Mouse (Mus musculus) hindbrain, embryonic 11.5 days (tissue): ENCODE results near the gene Gm21680. TPM values are rescaled to one million over a fixed set of nuclear protein-coding genes. Genes with fewer than 3 reads are reported as not detected.
"Not testable (repeated sequence)": the region's sequence is repeated elsewhere in the genome, so short reads cannot be mapped to it uniquely, and the experiment has no call there.

Experiments used
- ATAC-seq: fragments of 200-750 bp; cut with Nextera tagmentation; 2 replicates; pipeline ENCODE4 v1.8.0; 2017; ENCODE audit warnings: mild to moderate bottlenecking, moderate TSS enrichment, moderate library complexity; ENCODE audit not compliant: low FRiP score
- DNase-seq: peaks from one replicate; pipeline ENCODE4 v3.0.0-alpha.2; 2015; ENCODE audit warnings: low spot score
- H3K27ac ChIP-seq: fragments of 300-500 bp; sonication (generic); 2 replicates; pipeline ENCODE4 v1.5.1; 2014; ENCODE audit warnings: mild to moderate bottlenecking, low read depth, low read length
- H3K27me3 ChIP-seq: fragments of 300-500 bp; sonication (generic); 2 replicates; pipeline ENCODE4 v1.6.1; 2014; ENCODE audit warnings: mild to moderate bottlenecking, low read length, moderate library complexity, mixed read lengths; ENCODE audit not compliant: control insufficient read depth, insufficient read depth
- H3K36me3 ChIP-seq: fragments of 300-500 bp; sonication (generic); 2 replicates; pipeline ENCODE4 v1.6.1; 2014; ENCODE audit warnings: mild to moderate bottlenecking, low read length, moderate library complexity, mixed read lengths; ENCODE audit not compliant: control insufficient read depth, insufficient read depth
- H3K4me1 ChIP-seq: fragments of 300-500 bp; sonication (generic); replicated peaks from 2 replicates; pipeline ENCODE4 v1.6.1; 2014; ENCODE audit warnings: low read length, mixed read lengths; ENCODE audit not compliant: control insufficient read depth, insufficient read depth
- H3K4me2 ChIP-seq: fragments of 300-500 bp; sonication (generic); replicated peaks from 2 replicates; pipeline ENCODE4 v1.6.1; 2014; ENCODE audit warnings: mild to moderate bottlenecking, low read depth, low read length
- H3K4me3 ChIP-seq: fragments of 300-500 bp; sonication (generic); 2 replicates; pipeline ENCODE4 v1.5.1; 2014; ENCODE audit warnings: low read depth, low read length
- H3K9ac ChIP-seq: fragments of 300-500 bp; sonication (generic); 2 replicates; pipeline ENCODE4 v1.6.1; 2014; ENCODE audit warnings: low read depth, low read length
- H3K9me3 ChIP-seq: fragments of 300-500 bp; sonication (generic); 2 replicates; pipeline ENCODE4 v1.6.1; 2016; ENCODE audit warnings: low read length; ENCODE audit not compliant: control insufficient read depth
- WGBS: fragments of 180-500 bp; shearing (Covaris S2); extraction: QIAGEN DNeasy Blood & Tissue Kit; methylation state at CpG from one replicate; pipeline ENCODE4 v1.1.7; 2014; 5-methylcytosine and 5-hydroxymethylcytosine counted together
- polyA plus RNA-seq: library from polyadenylated mRNA; unstranded; fragments of >200 nt; fragmentation: Nextera tagmentation; extraction: Ambion mirVana; gene quantifications from 2 replicates; pipeline ENCODE4 v1.2.1, GENCODE M21; 2014

Gene Gm21680
- 0.06 TPM in 1 of 2 replicates, not detected in the other for polyA plus RNA-seq

- WGBS, result no CpG with 5 or more reads among the region's 2 CpGs
- not testable (repeated sequence) for H3K4me3 ChIP-seq, H3K9me3 ChIP-seq, H3K4me1 ChIP-seq, DNase-seq, H3K4me2 ChIP-seq, H3K27me3 ChIP-seq, H3K9ac ChIP-seq, ATAC-seq, H3K27ac ChIP-seq, H3K36me3 ChIP-seq
Measured at GRCm38 (mm10) chr5:25972563-25972962, at the start of gene Gm21680. TSS of gene Gm21680 (minus strand) at chr5:25972663.

- not testable (repeated sequence) for H3K9ac ChIP-seq, H3K27ac ChIP-seq, H3K36me3 ChIP-seq, H3K4me3 ChIP-seq, H3K27me3 ChIP-seq, DNase-seq, H3K4me2 ChIP-seq, H3K4me1 ChIP-seq, H3K9me3 ChIP-seq
- peak; percentile 27 for ATAC-seq
- 71% methylated on average over 6 of the region's 7 CpGs for WGBS
Measured at GRCm38 (mm10) chr5:26007697-26008096, 35.2 kb upstream of the Gm21680 start.

- ATAC-seq, result peak; percentile 89
- not testable (repeated sequence) for H3K27me3 ChIP-seq, H3K36me3 ChIP-seq, H3K9me3 ChIP-seq, H3K4me1 ChIP-seq, H3K27ac ChIP-seq
- Histone ChIP-seq H3K9ac (peak overlapping the region; percentile 39), H3K4me3 (peak overlapping the region; percentile 40), H3K4me2 (peak overlapping the region; percentile 75)
- 24% methylated on average over 40 of the region's 45 CpGs for WGBS
- DNase-seq, result peak; percentile 72
Measured at GRCm38 (mm10) chr5:26006937-26007695, 34.7 kb upstream of the Gm21680 start.

- H3K36me3 ChIP-seq, H3K4me1 ChIP-seq, H3K9ac ChIP-seq, H3K4me2 ChIP-seq, DNase-seq, H3K27me3 ChIP-seq, H3K9me3 ChIP-seq, H3K4me3 ChIP-seq, ATAC-seq, H3K27ac ChIP-seq: not testable (repeated sequence)
- WGBS, result 92% methylated on average over 1 of the region's 2 CpGs
Measured at GRCm38 (mm10) chr5:26004698-26005097, 32.2 kb upstream of the Gm21680 start, which contains the start of gene Gm1979. TSS of gene Gm1979 (minus strand) at chr5:26004798.

GRCm38 (mm10) chr5:25988550-25988949 lies 16.1 kb upstream of the Gm21680 start, which contains the start of gene Gm21698:
TSS of gene Gm21698 (minus strand) at chr5:25988650.
- not testable (repeated sequence) for H3K9me3 ChIP-seq, H3K36me3 ChIP-seq, DNase-seq, H3K4me3 ChIP-seq, ATAC-seq, H3K4me1 ChIP-seq, H3K27me3 ChIP-seq, H3K27ac ChIP-seq, H3K9ac ChIP-seq, H3K4me2 ChIP-seq
- WGBS, result no CpG with 5 or more reads among the region's 3 CpGs

GRCm38 (mm10) chr5:25957050-25957449 lies 15.4 kb downstream of the Gm21680 start:
- H3K36me3 ChIP-seq, DNase-seq, H3K27me3 ChIP-seq, H3K27ac ChIP-seq, H3K9me3 ChIP-seq, ATAC-seq, H3K4me3 ChIP-seq, H3K4me1 ChIP-seq, H3K9ac ChIP-seq: not testable (repeated sequence)
- H3K4me2 ChIP-seq, result peak overlapping the region; percentile 23; the same call in 1 of the 2 replicates
- WGBS, result 61% methylated on average over 16 of the region's 17 CpGs

- not testable (repeated sequence) for H3K27me3 ChIP-seq, H3K4me1 ChIP-seq, H3K36me3 ChIP-seq, ATAC-seq, H3K9me3 ChIP-seq, H3K9ac ChIP-seq, H3K27ac ChIP-seq
- DNase-seq, result peak; percentile 31
- WGBS, result 33% methylated on average over 32 of the region's 32 CpGs
- peak overlapping the region; percentile 23 for H3K4me2 ChIP-seq
- peak overlapping the region; percentile 17; the same call in 1 of the 2 replicates for H3K4me3 ChIP-seq
Measured at GRCm38 (mm10) chr5:25956611-25957010, 15.9 kb downstream of the Gm21680 start.

- not testable (repeated sequence) for ATAC-seq, H3K4me1 ChIP-seq, H3K9me3 ChIP-seq, H3K4me3 ChIP-seq, H3K27me3 ChIP-seq, H3K9ac ChIP-seq, H3K27ac ChIP-seq, DNase-seq, H3K36me3 ChIP-seq, H3K4me2 ChIP-seq
- 79% methylated on average over 2 of the region's 2 CpGs for WGBS
Measured at GRCm38 (mm10) chr5:25954317-25954716, 18.1 kb downstream of the Gm21680 start, which contains the start of gene Gm21671. TSS of gene Gm21671 (minus strand) at chr5:25954417.

GRCm38 (mm10) chr5:25945391-25945790 lies 27.1 kb downstream of the Gm21680 start:
- DNase-seq, H3K4me3 ChIP-seq, H3K4me1 ChIP-seq, H3K9ac ChIP-seq, H3K9me3 ChIP-seq, H3K27ac ChIP-seq, H3K36me3 ChIP-seq, H3K4me2 ChIP-seq, H3K27me3 ChIP-seq, ATAC-seq: not testable (repeated sequence)
- 73% methylated on average over 2 of the region's 2 CpGs for WGBS
